Mouse (Mus musculus) embryonic facial prominence, embryonic 15.5 days (tissue): ENCODE measurements at regions not wholly inside any gene's neighbourhood (a gene's known extent, or its start where the extent isn't known, plus 50 kb on each side); places are given as distances from the start of the nearest gene placed in this dataset.

Experiments used
- ATAC-seq: fragments of 200-750 bp; cut with Nextera tagmentation; 2 replicates; pipeline ENCODE4 v1.8.0; 2017; ENCODE audit warnings: low read depth, moderate TSS enrichment; ENCODE audit not compliant: insufficient number of reproducible peaks, low FRiP score, low TSS enrichment
- H3K27ac ChIP-seq: fragments of 300-500 bp; sonication (generic); replicated peaks from 2 replicates; pipeline ENCODE4 v1.5.1; 2015; ENCODE audit warnings: mild to moderate bottlenecking, inconsistent platforms
- H3K27me3 ChIP-seq: fragments of 300-500 bp; sonication (generic); 2 replicates; pipeline ENCODE4 v1.6.1; 2015; ENCODE audit warnings: inconsistent platforms
- H3K36me3 ChIP-seq: fragments of 300-500 bp; sonication (generic); 2 replicates; pipeline ENCODE4 v1.6.1; 2015; ENCODE audit warnings: mild to moderate bottlenecking, inconsistent platforms
- H3K4me1 ChIP-seq: fragments of 300-500 bp; sonication (generic); 2 replicates; pipeline ENCODE4 v1.6.1; 2015; ENCODE audit warnings: inconsistent platforms
- H3K4me2 ChIP-seq: fragments of 300-500 bp; sonication (generic); replicated peaks from 2 replicates; pipeline ENCODE4 v1.6.1; 2015; ENCODE audit warnings: mild to moderate bottlenecking, inconsistent platforms
- H3K4me3 ChIP-seq: fragments of 300-500 bp; sonication (generic); replicated peaks from 2 replicates; pipeline ENCODE4 v1.5.1; 2015; ENCODE audit warnings: mild to moderate bottlenecking, inconsistent platforms
- H3K9ac ChIP-seq: fragments of 300-500 bp; sonication (generic); 2 replicates; pipeline ENCODE4 v1.6.1; 2015; ENCODE audit warnings: inconsistent platforms
- H3K9me3 ChIP-seq: fragments of 300-500 bp; sonication (generic); replicated peaks from 2 replicates; pipeline ENCODE4 v1.6.1; 2016; ENCODE audit warnings: inconsistent platforms
- WGBS: fragments of 180-500 bp; shearing (Covaris S2); methylation state at CpG from one replicate; pipeline ENCODE4 v1.1.7; 2015; 5-methylcytosine and 5-hydroxymethylcytosine counted together

DNA sequence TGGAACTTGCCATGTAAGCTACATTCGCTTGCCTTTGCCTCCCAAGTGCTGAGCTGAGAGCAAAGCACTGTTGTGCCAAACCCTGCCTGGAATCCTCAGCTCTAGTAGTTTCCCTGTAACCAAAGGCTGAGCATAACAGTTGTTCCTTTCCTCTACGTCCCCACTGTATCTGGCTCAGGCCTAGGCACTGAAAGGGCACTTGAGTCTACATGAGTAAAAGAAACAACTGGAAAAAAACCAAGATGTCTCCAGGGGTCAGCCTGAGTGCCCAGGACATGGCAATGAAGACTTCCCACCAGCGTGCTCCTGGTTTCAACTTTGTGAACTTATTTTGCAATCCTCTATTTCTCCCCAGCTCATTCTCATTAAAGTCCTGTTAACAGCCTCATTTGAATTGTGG lies 150.5 kb upstream of the Bcl6 start:
- Histone ChIP-seq H3K4me3 (no peak overlapping the region), H3K9ac (no peak overlapping the region), H3K9me3 (no peaks in the 10 kb centered on the region), H3K36me3 (no peaks in the 10 kb centered on the region), H3K27ac (no peak overlapping the region), H3K4me2 (no peak overlapping the region), H3K27me3 (no peaks in the 10 kb centered on the region), H3K4me1 (no peaks in the 10 kb centered on the region)
- ATAC-seq = no peak
- WGBS = 69% methylated on average over 3 of the region's 3 CpGs

DNA sequence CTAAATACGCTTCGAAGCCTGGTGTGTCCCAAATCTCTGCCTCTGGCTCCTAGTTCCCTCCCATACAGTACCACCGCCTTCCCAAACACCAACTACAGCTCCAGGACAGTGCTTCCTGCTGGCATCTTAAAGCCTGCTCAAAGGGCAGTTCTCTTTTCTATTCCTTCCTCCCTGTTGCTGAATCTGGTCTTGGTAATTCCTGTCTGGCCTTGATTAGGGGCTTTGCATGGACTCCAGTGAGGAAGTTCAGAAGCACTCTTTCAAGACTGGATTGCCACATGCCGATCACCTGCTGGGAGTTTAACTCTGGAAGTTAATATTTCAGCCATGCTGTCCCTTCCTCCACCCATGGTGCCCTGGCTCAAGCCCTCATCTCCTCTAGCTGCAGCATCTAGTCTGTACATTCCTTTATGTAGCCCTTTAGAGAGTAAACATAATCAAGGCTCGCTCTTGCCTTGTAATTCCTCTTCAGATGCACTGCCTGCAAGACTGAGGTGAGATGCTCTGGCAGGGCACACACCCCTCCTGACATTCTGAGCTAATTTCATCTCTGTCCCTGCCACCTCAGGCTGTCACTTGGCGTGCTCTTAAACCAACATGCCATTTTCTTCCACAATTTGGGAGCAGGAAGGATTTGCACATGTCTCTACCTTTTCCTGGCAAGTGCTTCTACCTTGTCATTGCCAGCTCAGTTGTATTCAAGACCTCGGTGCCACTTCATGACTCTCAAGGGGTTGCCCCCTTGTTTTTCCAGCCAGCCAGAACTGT lies 148.8 kb upstream of the Bcl6 start:
- Histone ChIP-seq H3K27ac (no peak overlapping the region), H3K4me3 (no peak overlapping the region), H3K9ac (no peak overlapping the region), H3K4me1 (no peaks in the 10 kb centered on the region), H3K27me3 (no peaks in the 10 kb centered on the region), H3K4me2 (no peak overlapping the region), H3K36me3 (no peaks in the 10 kb centered on the region), H3K9me3 (no peaks in the 10 kb centered on the region)
- ATAC-seq = no peak
- WGBS = 74% methylated on average over 7 of the region's 7 CpGs

DNA sequence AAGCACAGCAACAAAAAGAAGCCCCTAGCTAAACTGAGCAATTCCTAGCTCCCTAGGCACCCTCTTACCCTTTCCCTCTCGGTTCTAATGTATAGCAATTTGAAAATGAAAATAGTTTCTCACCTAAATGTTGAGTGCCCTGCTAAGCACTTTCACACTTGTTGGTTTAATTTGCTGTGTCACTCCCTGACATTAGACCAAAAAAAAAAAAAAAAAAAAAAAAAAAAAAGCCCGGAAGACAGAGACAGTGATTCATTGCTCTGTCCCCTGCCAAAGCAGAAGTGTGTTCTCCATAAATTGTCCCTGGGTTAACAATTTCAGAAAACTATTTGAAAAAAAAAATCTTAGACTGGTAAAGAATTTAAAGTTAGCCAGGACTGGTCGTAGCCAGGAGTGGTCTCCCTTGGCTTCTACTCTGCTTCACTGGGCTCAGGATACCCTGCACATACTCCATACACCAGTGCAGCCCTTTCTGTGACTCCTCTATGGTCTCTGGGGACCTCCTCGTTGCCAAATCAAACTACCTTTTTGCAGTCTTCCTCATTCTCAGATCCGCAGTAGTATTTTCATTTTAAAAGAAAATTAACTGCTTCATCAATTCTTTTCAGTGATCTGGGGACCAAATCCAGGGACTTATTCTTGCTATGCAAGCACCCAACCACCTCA lies 148.0 kb upstream of the Bcl6 start:
- no peak for ATAC-seq
- no peak overlapping the region for H3K4me2 ChIP-seq
- H3K27ac ChIP-seq = no peak overlapping the region
- 67% methylated on average over 5 of the region's 5 CpGs for WGBS
- no peak overlapping the region for H3K9ac ChIP-seq
- no peaks in the 10 kb centered on the region for H3K27me3 ChIP-seq
- H3K4me1 ChIP-seq = no peaks in the 10 kb centered on the region
- H3K9me3 ChIP-seq = no peaks in the 10 kb centered on the region
- no peak overlapping the region for H3K4me3 ChIP-seq
- no peaks in the 10 kb centered on the region for H3K36me3 ChIP-seq

GRCm38 (mm10) chr16:24135841-24136240 lies 147.2 kb upstream of the Bcl6 start:
- WGBS = 88% methylated on average over 5 of the region's 5 CpGs
- Histone ChIP-seq H3K4me2 (no peak overlapping the region), H3K9me3 (no peaks in the 10 kb centered on the region), H3K27me3 (no peaks in the 10 kb centered on the region), H3K4me3 (no peak overlapping the region), H3K27ac (no peak overlapping the region), H3K9ac (no peak overlapping the region), H3K4me1 (no peaks in the 10 kb centered on the region), H3K36me3 (no peaks in the 10 kb centered on the region)
- no peak for ATAC-seq

- WGBS = 89% methylated on average over 4 of the region's 4 CpGs
- no peak for ATAC-seq
- no peaks in the 10 kb centered on the region for H3K27me3 ChIP-seq
- no peak overlapping the region for H3K27ac ChIP-seq
- no peak overlapping the region for H3K4me3 ChIP-seq
- H3K4me1 ChIP-seq = no peaks in the 10 kb centered on the region
- no peak overlapping the region for H3K9ac ChIP-seq
- H3K9me3 ChIP-seq = no peaks in the 10 kb centered on the region
- H3K36me3 ChIP-seq = no peaks in the 10 kb centered on the region
- H3K4me2 ChIP-seq = no peak overlapping the region
Observed at GRCm38 (mm10) chr16:24135351-24135750, 146.7 kb upstream of the Bcl6 start.

DNA sequence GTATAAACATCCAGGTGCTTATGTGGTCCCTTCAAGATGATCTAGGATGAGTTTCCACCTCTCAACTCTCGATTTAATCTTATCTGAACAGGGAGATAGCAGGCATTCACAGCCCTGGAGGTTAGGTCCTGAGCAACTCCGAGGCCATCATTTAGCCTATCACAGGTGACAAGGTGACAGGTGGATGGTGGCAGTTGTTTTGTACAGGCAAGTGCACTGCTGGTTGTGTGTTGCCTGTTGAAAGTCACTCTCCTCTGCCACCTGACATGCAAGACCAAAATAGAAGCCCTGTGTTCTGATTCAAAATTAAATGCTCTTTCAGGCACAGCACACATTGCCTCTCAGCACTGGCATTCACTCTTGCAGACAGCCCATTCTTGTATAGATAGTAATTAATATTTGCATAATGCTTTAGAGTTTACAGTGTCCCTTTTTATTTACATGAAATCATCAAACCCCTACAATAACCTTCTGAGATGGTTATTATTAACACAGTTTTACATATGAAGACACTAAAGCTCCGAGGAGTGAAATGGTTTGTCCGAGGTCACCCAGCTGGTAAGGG lies 145.9 kb upstream of the Bcl6 start:
- WGBS = 80% methylated on average over 4 of the region's 4 CpGs

GRCm38 (mm10) chr16:24130646-24131045 lies 142.0 kb upstream of the Bcl6 start:
- H3K27me3 ChIP-seq = no peaks in the 10 kb centered on the region
- H3K4me1 ChIP-seq = no peaks in the 10 kb centered on the region
- H3K9ac ChIP-seq = no peak overlapping the region
- ATAC-seq = no peak
- H3K4me2 ChIP-seq = no peak overlapping the region
- no peaks in the 10 kb centered on the region for H3K36me3 ChIP-seq
- H3K27ac ChIP-seq = no peak overlapping the region
- H3K4me3 ChIP-seq = no peak overlapping the region
- no peaks in the 10 kb centered on the region for H3K9me3 ChIP-seq

More for the DNA sequence above, 145.9 kb upstream of the Bcl6 start:
- Histone ChIP-seq H3K4me1 (no peaks in the 10 kb centered on the region), H3K36me3 (no peaks in the 10 kb centered on the region), H3K9me3 (no peaks in the 10 kb centered on the region), H3K4me3 (no peak overlapping the region), H3K4me2 (no peak overlapping the region), H3K27me3 (no peaks in the 10 kb centered on the region), H3K9ac (no peak overlapping the region), H3K27ac (no peak overlapping the region)
- no peak for ATAC-seq

GRCm38 (mm10) chr16:24129701-24130100 lies 141.0 kb upstream of the Bcl6 start:
- Histone ChIP-seq H3K9ac (no peak overlapping the region), H3K9me3 (no peaks in the 10 kb centered on the region), H3K27ac (no peak overlapping the region), H3K4me1 (no peaks in the 10 kb centered on the region), H3K36me3 (no peaks in the 10 kb centered on the region), H3K4me3 (no peak overlapping the region), H3K4me2 (no peak overlapping the region), H3K27me3 (no peaks in the 10 kb centered on the region)
- WGBS = 86% methylated on average over 4 of the region's 4 CpGs
- ATAC-seq = no peak

GRCm38 (mm10) chr16:24128566-24128965 lies 139.9 kb upstream of the Bcl6 start:
- 36% methylated on average over 3 of the region's 3 CpGs for whole genome bisulfite sequencing
- no peak for ATAC-seq

GRCm38 (mm10) chr16:24124766-24125165 lies 136.1 kb upstream of the Bcl6 start:
- no peak overlapping the region for H3K27ac ChIP-seq
- no peaks in the 10 kb centered on the region for H3K9me3 ChIP-seq
- no peak for ATAC-seq
- no peak overlapping the region for H3K4me3 ChIP-seq
- H3K4me1 ChIP-seq = no peaks in the 10 kb centered on the region
- H3K4me2 ChIP-seq = no peak overlapping the region
- no peak overlapping the region for H3K9ac ChIP-seq
- WGBS = 83% methylated on average over 5 of the region's 5 CpGs
- no peaks in the 10 kb centered on the region for H3K27me3 ChIP-seq
- no peaks in the 10 kb centered on the region for H3K36me3 ChIP-seq

More at GRCm38 (mm10) chr16:24128566-24128965, 139.9 kb upstream of the Bcl6 start:
- H3K9ac ChIP-seq = no peak overlapping the region
- H3K27me3 ChIP-seq = no peaks in the 10 kb centered on the region
- H3K36me3 ChIP-seq = no peaks in the 10 kb centered on the region
- no peak overlapping the region for H3K4me3 ChIP-seq
- H3K4me1 ChIP-seq = no peaks in the 10 kb centered on the region
- no peak overlapping the region for H3K27ac ChIP-seq
- H3K4me2 ChIP-seq = no peak overlapping the region
- H3K9me3 ChIP-seq = no peaks in the 10 kb centered on the region

- H3K9me3 ChIP-seq = no peaks in the 10 kb centered on the region
- no peak overlapping the region for H3K4me2 ChIP-seq
- H3K27ac ChIP-seq = no peak overlapping the region
- no peaks in the 10 kb centered on the region for H3K36me3 ChIP-seq
- H3K27me3 ChIP-seq = no peaks in the 10 kb centered on the region
- H3K4me3 ChIP-seq = no peak overlapping the region
- H3K4me1 ChIP-seq = no peaks in the 10 kb centered on the region
- 55% methylated on average over 4 of the region's 4 CpGs for whole genome bisulfite sequencing
- H3K9ac ChIP-seq = no peak overlapping the region
- no peak for ATAC-seq
Observed at GRCm38 (mm10) chr16:24124083-24124482, 135.4 kb upstream of the Bcl6 start.
